Mouse (Mus musculus): ENCODE results near the gene Riox1.

- TF ChIP-seq CTCF (IDR thresholded peaks at IDR 0.05; ENCODE audit: extremely low read depth, insufficient read length, insufficient replicate concordance, low read depth, low read length) (no peak), POLR2A (IDR thresholded peaks at IDR 0.05; ENCODE audit: low read depth, low read length) (peak; percentile 82)
Observed at GRCm38 (mm10) chr12:83950493-83950839, at the start of gene Riox1.
